Mouse (Mus musculus) kidney, postnatal 0 days (tissue): ENCODE measurements around the gene Cyp2f2. TPM values are rescaled to one million over a fixed set of nuclear protein-coding genes. Genes with fewer than 3 reads are reported as not detected.
A peak's percentile ranks its signal among the peaks of the same experiment; 100 is the strongest.

Experiments
- ATAC-seq: fragments of 200-750 bp; cut with Nextera tagmentation; replicated peaks from 2 replicates; pipeline ENCODE4 v1.8.0; 2017; ENCODE audit warnings: low read depth, moderate number of reproducible peaks, moderate TSS enrichment, moderate library complexity; ENCODE audit not compliant: low FRiP score
- DNase-seq: peaks from one replicate; pipeline ENCODE4 v3.0.0-alpha.2; 2016; ENCODE audit warnings: low spot score
- H3K27ac ChIP-seq: fragments of 300-500 bp; sonication (generic); 2 replicates; pipeline ENCODE4 v1.5.1; 2014; ENCODE audit warnings: mild to moderate bottlenecking
- H3K27me3 ChIP-seq: fragments of 300-500 bp; sonication (generic); 2 replicates; pipeline ENCODE4 v1.6.1; 2014; ENCODE audit warnings: low read length, mixed read lengths; ENCODE audit not compliant: insufficient read depth
- H3K36me3 ChIP-seq: fragments of 300-500 bp; sonication (generic); 2 replicates; pipeline ENCODE4 v1.6.1; 2014; ENCODE audit warnings: low read length, mixed read lengths; ENCODE audit not compliant: insufficient read depth
- H3K4me1 ChIP-seq: fragments of 300-500 bp; sonication (generic); replicated peaks from 2 replicates; pipeline ENCODE4 v1.6.1; 2014; ENCODE audit warnings: antibody characterized with exemption, low read length, mixed read lengths; ENCODE audit not compliant: insufficient read depth
- H3K4me2 ChIP-seq: fragments of 300-500 bp; sonication (generic); 2 replicates; pipeline ENCODE4 v1.6.1; 2014; ENCODE audit warnings: mild to moderate bottlenecking, low read length, moderate library complexity, mixed read lengths
- H3K4me3 ChIP-seq: fragments of 300-500 bp; sonication (generic); replicated peaks from 2 replicates; pipeline ENCODE4 v1.5.1; 2014; ENCODE audit warnings: low read depth, low read length
- H3K9ac ChIP-seq: fragments of 300-500 bp; sonication (generic); 2 replicates; pipeline ENCODE4 v1.6.1; 2014; ENCODE audit warnings: low read depth, low read length
- H3K9me3 ChIP-seq: fragments of 300-500 bp; sonication (generic); replicated peaks from 2 replicates; pipeline ENCODE4 v1.6.1; 2016; ENCODE audit warnings: low read length, inconsistent platforms, mixed read lengths
- CTCF ChIP-seq: IDR thresholded peaks from 2 replicates; pipeline ENCODE4 v1.5.1; 2016; ENCODE audit warnings: antibody characterized with exemption, low read depth, mild to moderate bottlenecking, moderate library complexity
- WGBS: fragments of 180-500 bp; shearing (Covaris S2); extraction: QIAGEN DNeasy Blood & Tissue Kit; methylation state at CpG from one replicate; pipeline ENCODE4 v1.1.7; 2014; 5-methylcytosine and 5-hydroxymethylcytosine counted together
- polyA plus RNA-seq: library from polyadenylated mRNA; unstranded; fragments of >200 nt; fragmentation: Nextera tagmentation; extraction: Ambion mirVana; gene quantifications from 2 replicates; pipeline ENCODE4 v1.2.1, GENCODE M21; 2015

Gene Cyp2f2
- polyA plus RNA-seq, result 0.29 TPM in 1 of 2 replicates, not detected in the other

- no peaks in the 10 kb centered on the region for H3K27me3 ChIP-seq
- no peaks in the 10 kb centered on the region for H3K4me1 ChIP-seq
- no peak within 1 kb of the TSS for H3K9ac ChIP-seq
- no peak for TF ChIP-seq CTCF
- H3K36me3 ChIP-seq, result no peaks in the 10 kb centered on the region
- ATAC-seq (no peak), DNase-seq (no peak)
- no peak within 1 kb of the TSS for H3K4me3 ChIP-seq
- H3K9me3 ChIP-seq, result no peaks in the 10 kb centered on the region
- H3K27ac ChIP-seq, result no peak within 1 kb of the TSS
- no peak within 1 kb of the TSS for H3K4me2 ChIP-seq
These were observed at the start of gene Cyp2f2 for GRCm38 (mm10) chr7:27119676-27120075. TSS of gene Cyp2f2 (plus strand) at chr7:27119909.

GRCm38 (mm10) chr7:27078641-27079040, 41.1 kb upstream of the Cyp2f2 start:
- DNase-seq, result no peak
- WGBS, result 65% methylated on average over 1 of the region's 1 CpGs
- Histone ChIP-seq H3K9ac (no peak overlapping the region), H3K4me1 (no peaks in the 10 kb centered on the region), H3K36me3 (no peaks in the 10 kb centered on the region), H3K4me3 (no peak overlapping the region), H3K4me2 (no peak overlapping the region), H3K27ac (no peak overlapping the region), H3K27me3 (no peaks in the 10 kb centered on the region), H3K9me3 (no peaks in the 10 kb centered on the region)
- ATAC-seq, result no peak
- TF ChIP-seq CTCF, result no peak

- ATAC-seq (peak; percentile 82; the same call in 1 of the 2 replicates), DNase-seq (peak; percentile 71)
These were observed 38.1 kb upstream of the Cyp2f2 start for GRCm38 (mm10) chr7:27081625-27082024.

GRCm38 (mm10) chr7:27091039-27091438, 28.7 kb upstream of the Cyp2f2 start:
- 65% methylated on average over 4 of the region's 4 CpGs for WGBS
- peak; percentile 43; the same call in 1 of the 2 replicates for ATAC-seq

More at GRCm38 (mm10) chr7:27081625-27082024, 38.1 kb upstream of the Cyp2f2 start:
- no peaks in the 10 kb centered on the region for H3K4me1 ChIP-seq
- no peak overlapping the region for H3K4me3 ChIP-seq
- H3K27me3 ChIP-seq, result no peaks in the 10 kb centered on the region
- H3K9me3 ChIP-seq, result no peaks in the 10 kb centered on the region
- 14% methylated on average over 2 of the region's 2 CpGs for WGBS
- TF ChIP-seq CTCF, result no peak
- no peaks in the 10 kb centered on the region for H3K36me3 ChIP-seq
- H3K27ac ChIP-seq, result no peak overlapping the region
- no peak overlapping the region for H3K9ac ChIP-seq
- no peak overlapping the region for H3K4me2 ChIP-seq

GRCm38 (mm10) chr7:27092038-27092703, 27.5 kb upstream of the Cyp2f2 start:
- ATAC-seq (no peak), DNase-seq (no peak)
- Histone ChIP-seq H3K27me3 (no peaks in the 10 kb centered on the region), H3K9ac (no peak overlapping the region), H3K36me3 (no peaks in the 10 kb centered on the region), H3K9me3 (no peaks in the 10 kb centered on the region), H3K4me1 (no peaks in the 10 kb centered on the region), H3K27ac (no peak overlapping the region), H3K4me2 (no peak overlapping the region), H3K4me3 (no peak overlapping the region)
- 59% methylated on average over 7 of the region's 7 CpGs for WGBS
- TF ChIP-seq CTCF, result no peak

More at GRCm38 (mm10) chr7:27091039-27091438, 28.7 kb upstream of the Cyp2f2 start:
- Histone ChIP-seq H3K4me2 (no peak overlapping the region), H3K36me3 (no peaks in the 10 kb centered on the region), H3K27ac (no peak overlapping the region), H3K4me1 (no peaks in the 10 kb centered on the region), H3K27me3 (no peaks in the 10 kb centered on the region), H3K9ac (no peak overlapping the region), H3K9me3 (no peaks in the 10 kb centered on the region), H3K4me3 (no peak overlapping the region)
- no peak for DNase-seq
- TF ChIP-seq CTCF, result no peak

- no peak overlapping the region for H3K4me2 ChIP-seq
- no peaks in the 10 kb centered on the region for H3K27me3 ChIP-seq
- H3K4me3 ChIP-seq, result no peak overlapping the region
- H3K27ac ChIP-seq, result no peak overlapping the region
- no peaks in the 10 kb centered on the region for H3K9me3 ChIP-seq
- no peaks in the 10 kb centered on the region for H3K36me3 ChIP-seq
- ATAC-seq (no peak), DNase-seq (no peak)
- TF ChIP-seq CTCF, result no peak
- WGBS, result 50% methylated on average over 1 of the region's 1 CpGs
- H3K9ac ChIP-seq, result no peak overlapping the region
- H3K4me1 ChIP-seq, result no peaks in the 10 kb centered on the region
These were observed 26.8 kb upstream of the Cyp2f2 start for GRCm38 (mm10) chr7:27092882-27093281.
